Mouse (Mus musculus) liver, postnatal 0 days (tissue): ENCODE results near the gene Pik3cd.

Experiments used
- CTCF ChIP-seq: sonication (generic); IDR thresholded peaks from 2 replicates; pipeline ENCODE4 v1.5.1; 2016; ENCODE audit warnings: antibody characterized with exemption, low read depth
- EP300 ChIP-seq: IDR thresholded peaks from 2 replicates; pipeline ENCODE4 v1.6.1; 2016; ENCODE audit warnings: antibody characterized with exemption, low read depth, mild to moderate bottlenecking

DNA sequence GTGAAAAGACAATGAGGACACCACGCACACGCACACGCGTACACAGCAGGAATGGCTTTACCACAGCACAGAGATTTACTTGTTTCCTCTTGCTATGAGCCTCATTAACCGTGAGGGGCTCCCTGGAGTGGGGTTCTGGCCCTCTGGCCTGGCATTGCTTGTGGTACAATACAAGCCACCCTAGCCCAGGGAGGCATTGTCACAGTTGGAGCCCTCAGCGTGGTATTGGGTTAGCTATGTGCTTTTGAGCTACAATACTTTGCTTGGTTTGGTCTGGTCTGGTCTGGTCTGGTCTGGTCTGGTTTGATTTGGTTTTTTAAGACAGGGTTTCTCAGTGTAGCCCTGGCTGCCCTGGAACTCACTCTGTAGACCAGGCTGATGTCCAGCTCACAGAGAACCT is 102.8 kb downstream of the Pik3cd start:
- no peak for TF ChIP-seq CTCF
- TF ChIP-seq EP300: no peak
